Mouse (Mus musculus): ENCODE results near the gene Hectd4.

DNA sequence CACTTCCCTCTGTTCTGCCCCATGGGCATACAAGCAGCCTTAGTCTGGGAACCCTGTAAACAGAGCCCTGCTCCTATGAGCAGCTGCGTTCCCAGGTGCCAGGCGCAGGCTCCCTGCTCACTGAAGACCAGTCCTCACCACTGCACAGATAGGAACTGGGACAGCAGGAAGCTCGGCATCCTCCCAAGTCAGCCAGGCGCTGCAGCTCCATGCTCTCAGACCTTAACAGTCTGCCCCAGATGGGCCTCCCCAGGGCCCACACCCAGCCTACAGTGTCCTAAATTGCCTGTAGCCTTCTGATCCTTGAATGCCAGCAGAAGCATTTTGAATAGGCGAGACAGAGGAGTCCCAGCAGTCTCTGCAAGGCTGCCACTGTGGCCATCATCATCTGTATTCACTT, 141.7 kb downstream of the Hectd4 start:
- TF ChIP-seq POLR2A (IDR thresholded peaks at IDR 0.05; ENCODE audit: low read depth, low read length) (no peak), CTCF (IDR thresholded peaks at IDR 0.05; ENCODE audit: extremely low read depth, insufficient read length, insufficient replicate concordance, low read depth, low read length) (no peak)

All from small intestine, adult 2 months (tissue).